14 mouse cellular contexts compared by ENCODE assay signal in the genomic region with DNA sequence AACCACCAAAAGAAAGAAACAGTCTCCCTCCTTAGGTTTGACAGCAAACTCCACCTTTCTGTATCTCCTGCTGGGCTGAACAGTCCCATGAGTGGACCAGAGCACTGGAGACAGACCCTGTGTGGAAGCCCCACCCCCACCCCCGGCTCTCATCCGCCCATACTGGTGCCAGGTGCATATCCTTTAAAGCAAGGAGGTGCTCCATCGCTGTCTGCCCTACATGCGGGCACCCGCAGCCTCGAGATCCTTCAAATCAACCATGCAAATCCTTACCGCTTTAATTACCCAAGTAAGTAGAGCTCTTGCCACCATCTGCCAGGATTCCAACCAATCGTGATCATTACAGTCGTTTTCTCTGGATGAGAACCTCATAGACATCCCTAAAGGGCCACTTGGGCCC. TPM values are rescaled to one million over a fixed set of nuclear protein-coding genes. Genes with fewer than 3 reads are reported as not detected.
"Had no signal": no experiment of that assay in that cellular context is flagged by ENCODE, and none has a peak within 500 bp of the region (broad histone marks: within the 10 kb centered on the region; RNA-seq: fewer than 3 reads in every experiment).

No protein-coding gene starts in this region.

- H3K4me1 ChIP-seq: limb, embryonic 15.5 days; liver, embryonic 12.5 days; midbrain, embryonic 10.5 days; neural tube, embryonic 12.5 days had no signal

- H3K27me3 ChIP-seq: limb, embryonic 15.5 days; liver, embryonic 12.5 days; neural tube, embryonic 12.5 days had no signal

- H3K4me2 ChIP-seq: limb, embryonic 15.5 days; liver, embryonic 12.5 days; lung, embryonic 14.5 days; neural tube, embryonic 12.5 days had no signal

- ATAC-seq: liver, embryonic 12.5 days had no signal

- H3K9ac ChIP-seq: limb, embryonic 15.5 days; liver, embryonic 12.5 days; lung, embryonic 14.5 days; neural tube, embryonic 12.5 days had no signal

- H3K27ac ChIP-seq: limb, embryonic 15.5 days; liver, embryonic 12.5 days; midbrain, embryonic 10.5 days; neural tube, embryonic 12.5 days had no signal

- H3K4me3 ChIP-seq: limb, embryonic 15.5 days; liver, embryonic 12.5 days; midbrain, embryonic 10.5 days; myocyte; neural tube, embryonic 12.5 days had no signal

- H3K36me3 ChIP-seq: limb, embryonic 15.5 days; liver, embryonic 12.5 days; midbrain, embryonic 10.5 days; neural tube, embryonic 12.5 days had no signal

- H3K9me3 ChIP-seq: limb, embryonic 15.5 days; liver, embryonic 12.5 days; midbrain, embryonic 10.5 days; neural tube, embryonic 12.5 days had no signal

- DNase-seq: layer of hippocampus, adult 9-11 months; layer of hippocampus, postnatal 36 days; lung, embryonic 14.5 days; lung, postnatal 10 days; lung, postnatal 4 days; right cerebral cortex, postnatal 4 days; spleen, adult 18-20 months; thymus, adult 18-20 months; thymus, postnatal 14 days had no signal

RNA-seq across cellular contexts. Expression of a gene that starts 20.5 kb away (rescaled TPM):
- polyA plus RNA-seq: myocyte had no signal
